Mouse (Mus musculus): ENCODE measurements at regions not wholly inside any gene's neighbourhood (a gene's known extent, or its start where the extent isn't known, plus 50 kb on each side); places are given as distances from the start of the nearest gene placed in this dataset.

GRCm38 (mm10) chr4:92064592-92064991 lies 82.4 kb downstream of the Izumo3 start:
- POLR2A ChIA-PET = no interaction called here
- CTCF ChIA-PET = no interaction called here

- ChIA-PET POLR2A (interaction anchor here in 1 of 4 experiments (0.6 to 0.8 kb wide), 2 partner anchors 1657 to 1910 kb away, joined by 3 to 5 read pairs; no protein-coding TSS in a partner anchor), CTCF (no interaction called here)
These were observed 86.1 kb downstream of the Izumo3 start for GRCm38 (mm10) chr4:92060973-92061372.

DNA sequence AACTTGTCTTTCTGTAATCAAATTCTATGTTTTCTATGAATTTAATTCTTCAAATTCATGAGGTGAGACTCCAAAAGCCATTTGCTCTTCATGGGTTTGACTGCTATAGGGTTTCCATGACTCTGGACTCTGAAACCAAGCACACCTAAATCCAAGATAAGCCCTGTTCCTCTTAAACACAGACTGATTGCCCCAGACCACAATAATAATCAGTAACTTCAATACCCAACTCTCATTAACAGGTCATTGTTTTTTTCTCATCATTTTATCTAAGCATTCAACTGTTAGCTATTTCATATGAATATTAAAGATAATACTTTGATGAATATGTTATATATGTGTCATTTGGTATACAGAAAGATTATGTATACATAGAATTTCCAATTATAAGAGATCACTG lies 92.1 kb downstream of the Izumo3 start:
- ChIA-PET POLR2A (no interaction called here), CTCF (no interaction called here)

GRCm38 (mm10) chr4:92024498-92025113 lies 122.4 kb downstream of the Izumo3 start:
- ChIA-PET CTCF (no interaction called here), POLR2A (no interaction called here)

- ChIA-PET CTCF (no interaction called here), POLR2A (no interaction called here)
These were observed 146.8 kb downstream of the Izumo3 start for GRCm38 (mm10) chr4:92000263-92000662.

GRCm38 (mm10) chr4:91989381-91989780 lies 157.7 kb downstream of the Izumo3 start:
- POLR2A ChIA-PET = no interaction called here
- CTCF ChIA-PET = no interaction called here

Data from embryonic stem cell, embryonic (primary cell).